Mouse (Mus musculus): ENCODE data around the gene Zdhhc19. TPM values are rescaled to one million over a fixed set of nuclear protein-coding genes. Genes with fewer than 3 reads are reported as not detected.
A peak's percentile ranks its signal among the peaks of the same experiment; 100 is the strongest.

Gene Zdhhc19
- polyA plus RNA-seq, 1 experiment from 2014 or later: not detected

DNA sequence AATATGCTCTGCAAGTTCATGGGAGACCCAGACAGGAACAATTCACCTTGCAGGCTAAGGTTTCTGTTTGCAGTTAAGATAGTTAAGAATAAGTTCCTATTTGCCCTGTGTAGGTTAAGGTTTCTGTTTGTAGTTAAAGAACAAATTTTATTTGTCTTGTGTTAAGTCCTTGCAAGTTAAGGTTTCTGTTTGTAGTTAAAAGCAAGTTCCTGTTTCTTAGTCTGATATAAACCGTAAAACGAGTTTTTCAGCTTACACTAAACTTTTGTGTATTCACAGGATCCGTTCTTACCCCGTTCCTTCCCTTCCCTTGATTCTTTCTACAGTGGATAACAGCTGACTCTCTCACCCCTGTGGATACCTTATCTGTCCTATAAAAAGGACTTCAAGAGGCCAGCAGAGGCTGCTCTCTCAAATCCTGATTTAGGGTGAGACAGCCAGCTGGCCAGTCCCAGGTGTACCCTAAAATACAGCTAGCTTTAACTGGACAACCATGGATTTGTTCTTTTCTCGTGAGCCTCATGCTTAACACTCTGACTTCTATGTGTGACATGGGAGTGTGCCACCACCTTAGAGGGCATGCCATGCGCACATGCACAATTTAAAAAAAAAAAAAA lies 26.6 kb downstream of the Zdhhc19 start:
- Histone ChIP-seq H3K4me3 (ENCODE audit: low read depth, low read length) (no peak overlapping the region), H3K9ac (replicated peaks; ENCODE audit: low read depth, low read length) (no peak overlapping the region), H3K4me2 (replicated peaks; ENCODE audit: low read depth, low read length) (no peak overlapping the region), H3K36me3 (ENCODE audit: control insufficient read depth, insufficient read depth, low read length) (no peaks in the 10 kb centered on the region), H3K9me3 (ENCODE audit: control insufficient read depth, low read depth, low read length) (no peaks in the 10 kb centered on the region), H3K27me3 (ENCODE audit: control insufficient read depth, insufficient read depth, low read length) (no peaks in the 10 kb centered on the region), H3K4me1 (ENCODE audit: control insufficient read depth, insufficient read depth, low read length) (0 out of 2 replicates have a peak, but pooled peaks cover 7% of the 10 kb centered on the region), H3K27ac (ENCODE audit: low read length) (0 out of 2 replicates have a peak overlapping the region, but pooled peaks have one; percentile 27)
- no peak; the same call in 1 of the 2 replicates for ATAC-seq (ENCODE audit: insufficient number of reproducible peaks, insufficient read depth, low FRiP score, low read depth)
- WGBS: 74% methylated on average over 6 of the region's 6 CpGs

DNA sequence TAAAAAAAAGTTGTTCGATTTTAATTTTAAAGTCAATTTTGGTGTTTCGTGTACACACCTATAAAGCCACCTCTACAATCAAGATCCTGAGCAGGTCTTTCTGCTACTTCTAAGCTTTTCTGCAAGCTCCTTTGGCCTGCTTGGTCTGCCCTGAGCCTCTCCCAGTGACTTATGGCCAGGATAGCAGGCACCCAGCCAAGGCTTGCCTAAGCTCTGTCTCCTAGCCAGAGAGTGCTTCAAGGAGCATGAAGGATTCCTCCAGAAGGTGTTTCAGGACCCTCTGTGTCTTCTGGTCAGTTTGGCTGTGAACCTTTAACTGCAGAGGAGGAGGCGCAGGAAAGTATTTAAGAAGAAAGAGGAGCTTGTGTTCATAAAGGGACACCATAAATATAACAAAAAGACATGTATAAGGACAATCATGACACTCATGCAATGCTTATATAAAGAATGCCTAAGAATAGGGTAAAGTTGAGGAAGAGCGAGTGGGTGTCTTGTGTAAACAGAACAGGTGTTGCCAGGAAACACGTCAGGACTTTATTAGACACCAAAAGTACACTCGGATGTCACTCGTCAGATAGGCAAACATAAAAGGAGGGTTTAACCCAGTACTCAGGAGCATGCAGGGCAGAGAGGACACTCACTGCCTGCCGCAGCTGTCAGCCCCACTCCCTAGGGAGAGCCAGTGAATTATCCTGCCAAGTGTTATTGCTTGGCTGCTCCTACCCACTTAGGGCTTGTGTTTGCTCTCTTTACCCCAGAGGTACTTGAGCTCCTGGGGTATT lies 27.6 kb downstream of the Zdhhc19 start:
- no peak for ATAC-seq (ENCODE audit: insufficient number of reproducible peaks, insufficient read depth, low FRiP score, low read depth)
- Histone ChIP-seq H3K27ac (ENCODE audit: low read length) (no peak overlapping the region), H3K27me3 (ENCODE audit: control insufficient read depth, insufficient read depth, low read length) (no peaks in the 10 kb centered on the region), H3K4me1 (ENCODE audit: control insufficient read depth, insufficient read depth, low read length) (0 out of 2 replicates have a peak, but pooled peaks cover 7% of the 10 kb centered on the region), H3K36me3 (ENCODE audit: control insufficient read depth, insufficient read depth, low read length) (no peaks in the 10 kb centered on the region), H3K4me3 (ENCODE audit: low read depth, low read length) (no peak overlapping the region), H3K4me2 (replicated peaks; ENCODE audit: low read depth, low read length) (no peak overlapping the region), H3K9me3 (ENCODE audit: control insufficient read depth, low read depth, low read length) (no peaks in the 10 kb centered on the region), H3K9ac (replicated peaks; ENCODE audit: low read depth, low read length) (no peak overlapping the region)
- 48% methylated on average over 8 of the region's 8 CpGs for WGBS

DNA sequence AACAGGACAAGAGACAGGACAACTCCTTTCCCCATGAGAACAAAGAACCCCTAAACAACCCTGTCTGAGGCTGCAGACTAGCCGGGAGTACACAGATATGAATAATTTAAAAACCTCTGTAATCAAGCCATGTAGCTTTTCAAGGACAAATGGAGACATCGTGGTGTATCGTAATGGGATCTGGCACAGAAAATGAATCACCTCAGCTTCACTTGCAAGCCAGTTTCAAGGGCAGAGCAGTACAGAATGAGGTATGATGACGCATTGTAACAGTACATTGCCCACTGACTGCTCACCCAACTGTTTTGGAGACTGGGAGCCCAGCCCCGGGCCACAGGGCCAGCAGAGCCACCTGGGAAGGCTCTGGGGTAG lies 28.2 kb downstream of the Zdhhc19 start:
- Histone ChIP-seq H3K36me3 (ENCODE audit: control insufficient read depth, insufficient read depth, low read length) (no peaks in the 10 kb centered on the region), H3K27me3 (ENCODE audit: control insufficient read depth, insufficient read depth, low read length) (no peaks in the 10 kb centered on the region), H3K9ac (replicated peaks; ENCODE audit: low read depth, low read length) (no peak overlapping the region), H3K9me3 (ENCODE audit: control insufficient read depth, low read depth, low read length) (no peaks in the 10 kb centered on the region), H3K4me3 (ENCODE audit: low read depth, low read length) (no peak overlapping the region), H3K4me2 (replicated peaks; ENCODE audit: low read depth, low read length) (no peak overlapping the region), H3K4me1 (ENCODE audit: control insufficient read depth, insufficient read depth, low read length) (0 out of 2 replicates have a peak, but pooled peaks cover 7% of the 10 kb centered on the region), H3K27ac (ENCODE audit: low read length) (no peak overlapping the region)
- ATAC-seq (ENCODE audit: insufficient number of reproducible peaks, insufficient read depth, low FRiP score, low read depth): no peak
- WGBS: 67% methylated on average over 5 of the region's 5 CpGs

- H3K36me3 ChIP-seq (ENCODE audit: control insufficient read depth, insufficient read depth, low read length): no peaks in the 10 kb centered on the region
- WGBS: 64% methylated on average over 7 of the region's 7 CpGs
- H3K4me2 ChIP-seq (replicated peaks; ENCODE audit: low read depth, low read length): no peak overlapping the region
- 0 out of 2 replicates have a peak, but pooled peaks cover 3% of the 10 kb centered on the region for H3K4me1 ChIP-seq (ENCODE audit: control insufficient read depth, insufficient read depth, low read length)
- no peaks in the 10 kb centered on the region for H3K9me3 ChIP-seq (ENCODE audit: control insufficient read depth, low read depth, low read length)
- H3K9ac ChIP-seq (replicated peaks; ENCODE audit: low read depth, low read length): no peak overlapping the region
- H3K27ac ChIP-seq (ENCODE audit: low read length): no peak overlapping the region
- no peak for ATAC-seq (ENCODE audit: insufficient number of reproducible peaks, insufficient read depth, low FRiP score, low read depth)
- no peak overlapping the region for H3K4me3 ChIP-seq (ENCODE audit: low read depth, low read length)
- no peaks in the 10 kb centered on the region for H3K27me3 ChIP-seq (ENCODE audit: control insufficient read depth, insufficient read depth, low read length)
Measured at GRCm38 (mm10) chr16:32526906-32527305, 30.8 kb downstream of the Zdhhc19 start.

GRCm38 (mm10) chr16:32532878-32533826 lies 37.1 kb downstream of the Zdhhc19 start:
- H3K4me1 ChIP-seq (ENCODE audit: control insufficient read depth, insufficient read depth, low read length): no peaks in the 10 kb centered on the region
- no peak overlapping the region for H3K4me3 ChIP-seq (ENCODE audit: low read depth, low read length)
- H3K36me3 ChIP-seq (ENCODE audit: control insufficient read depth, insufficient read depth, low read length): no peaks in the 10 kb centered on the region
- no peak for ATAC-seq (ENCODE audit: insufficient number of reproducible peaks, insufficient read depth, low FRiP score, low read depth)
- no peak overlapping the region for H3K4me2 ChIP-seq (replicated peaks; ENCODE audit: low read depth, low read length)
- no peak overlapping the region for H3K27ac ChIP-seq (ENCODE audit: low read length)
- H3K9me3 ChIP-seq (ENCODE audit: control insufficient read depth, low read depth, low read length): no peaks in the 10 kb centered on the region
- 78% methylated on average over 18 of the region's 18 CpGs for WGBS
- H3K9ac ChIP-seq (replicated peaks; ENCODE audit: low read depth, low read length): no peak overlapping the region
- H3K27me3 ChIP-seq (ENCODE audit: control insufficient read depth, insufficient read depth, low read length): no peaks in the 10 kb centered on the region

DNA sequence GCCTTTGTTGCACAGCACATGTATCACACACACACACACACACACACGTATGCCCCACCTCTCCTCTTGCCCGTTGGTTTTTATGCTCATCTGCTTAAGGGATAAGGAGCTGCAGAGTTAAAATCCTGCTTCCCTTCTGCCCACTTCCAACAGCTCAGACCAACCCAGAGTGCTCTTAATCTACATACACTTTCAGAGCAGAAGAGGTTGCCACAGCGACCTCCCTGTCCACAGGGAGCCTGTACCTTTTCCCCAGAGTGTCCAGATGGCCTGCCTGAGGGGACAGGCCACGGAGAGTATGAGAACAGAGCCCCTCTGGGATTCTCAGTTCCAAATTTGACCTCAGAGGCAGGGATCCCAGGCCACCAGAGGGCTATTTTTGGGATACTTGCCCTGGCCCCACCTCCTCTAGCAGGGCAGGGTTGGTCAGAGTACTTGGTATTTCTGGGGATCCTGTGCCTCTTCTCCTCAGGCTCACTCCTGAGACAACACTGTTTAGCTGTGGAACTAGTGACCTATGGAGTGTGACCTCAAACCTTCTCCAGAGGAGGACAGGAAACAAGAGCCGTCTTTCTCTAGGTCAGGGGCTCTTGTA lies 39.2 kb downstream of the Zdhhc19 start:
- H3K9me3 ChIP-seq (ENCODE audit: control insufficient read depth, low read depth, low read length): no peaks in the 10 kb centered on the region
- no peaks in the 10 kb centered on the region for H3K27me3 ChIP-seq (ENCODE audit: control insufficient read depth, insufficient read depth, low read length)
- no peak overlapping the region for H3K4me3 ChIP-seq (ENCODE audit: low read depth, low read length)
- 45% methylated on average over 5 of the region's 5 CpGs for WGBS
- H3K27ac ChIP-seq (ENCODE audit: low read length): no peak overlapping the region
- H3K4me2 ChIP-seq (replicated peaks; ENCODE audit: low read depth, low read length): no peak overlapping the region
- H3K9ac ChIP-seq (replicated peaks; ENCODE audit: low read depth, low read length): no peak overlapping the region
- ATAC-seq (ENCODE audit: insufficient number of reproducible peaks, insufficient read depth, low FRiP score, low read depth): no peak
- no peaks in the 10 kb centered on the region for H3K4me1 ChIP-seq (ENCODE audit: control insufficient read depth, insufficient read depth, low read length)
- no peaks in the 10 kb centered on the region for H3K36me3 ChIP-seq (ENCODE audit: control insufficient read depth, insufficient read depth, low read length)

GRCm38 (mm10) chr16:32537867-32538660 lies 42.0 kb downstream of the Zdhhc19 start:
- no peak overlapping the region; the same call in 1 of the 2 replicates for H3K27ac ChIP-seq (ENCODE audit: low read length)
- no peaks in the 10 kb centered on the region for H3K9me3 ChIP-seq (ENCODE audit: control insufficient read depth, low read depth, low read length)
- no peaks in the 10 kb centered on the region for H3K4me1 ChIP-seq (ENCODE audit: control insufficient read depth, insufficient read depth, low read length)
- ATAC-seq (ENCODE audit: insufficient number of reproducible peaks, insufficient read depth, low FRiP score, low read depth): peak; percentile 64
- H3K4me3 ChIP-seq (ENCODE audit: low read depth, low read length): no peak overlapping the region
- 38% methylated on average over 5 of the region's 5 CpGs for WGBS
- H3K4me2 ChIP-seq (replicated peaks; ENCODE audit: low read depth, low read length): no peak overlapping the region
- H3K27me3 ChIP-seq (ENCODE audit: control insufficient read depth, insufficient read depth, low read length): no peaks in the 10 kb centered on the region
- no peaks in the 10 kb centered on the region for H3K36me3 ChIP-seq (ENCODE audit: control insufficient read depth, insufficient read depth, low read length)
- no peak overlapping the region for H3K9ac ChIP-seq (replicated peaks; ENCODE audit: low read depth, low read length)

All from stomach, embryonic 14.5 days (tissue).